Mouse (Mus musculus): Measurements from ENCODE around the gene Tmem121b.

Tmem121b gene

GRCm38 (mm10) chr6:120493374-120494181, at the start of gene Tmem121b:
TSS of gene Tmem121b (minus strand) at chr6:120493807.
- DNase-seq = peak; percentile 16

- DNase-seq = no peak
These were observed 48.5 kb upstream of the Tmem121b start for GRCm38 (mm10) chr6:120542061-120542460.

- no peak for DNase-seq
These were observed 47.8 kb upstream of the Tmem121b start for GRCm38 (mm10) chr6:120541386-120541785.

- no peak for DNase-seq
These were observed 46.2 kb upstream of the Tmem121b start for GRCm38 (mm10) chr6:120539781-120540231.

GRCm38 (mm10) chr6:120539132-120539759, 45.6 kb upstream of the Tmem121b start:
- DNase-seq = peak; percentile 82

- no peak for DNase-seq
These were observed 42.7 kb upstream of the Tmem121b start for GRCm38 (mm10) chr6:120536337-120536736.

GRCm38 (mm10) chr6:120532594-120532993, 39.0 kb upstream of the Tmem121b start:
- DNase-seq = no peak

GRCm38 (mm10) chr6:120531020-120531965, 37.7 kb upstream of the Tmem121b start, which contains the start of gene Hdhd5:
TSS of gene Hdhd5 (minus strand) at chr6:120531319.
- DNase-seq = peak; percentile 93

GRCm38 (mm10) chr6:120529123-120529522, 35.5 kb upstream of the Tmem121b start:
- no peak for DNase-seq

- DNase-seq = no peak
These were observed 31.2 kb upstream of the Tmem121b start for GRCm38 (mm10) chr6:120524796-120525195.

- DNase-seq = no peak
These were observed 26.0 kb upstream of the Tmem121b start for GRCm38 (mm10) chr6:120519647-120520046.

- no peak for DNase-seq
These were observed 23.7 kb upstream of the Tmem121b start for GRCm38 (mm10) chr6:120517311-120517710.

- DNase-seq = no peak
These were observed 23.3 kb upstream of the Tmem121b start for GRCm38 (mm10) chr6:120516879-120517278.

- DNase-seq = no peak
These were observed 22.8 kb upstream of the Tmem121b start for GRCm38 (mm10) chr6:120516422-120516821.

GRCm38 (mm10) chr6:120511212-120511611, 17.6 kb upstream of the Tmem121b start:
- no peak for DNase-seq

- DNase-seq = no peak
These were observed 16.8 kb upstream of the Tmem121b start for GRCm38 (mm10) chr6:120510425-120510824.

GRCm38 (mm10) chr6:120509975-120510374, 16.4 kb upstream of the Tmem121b start:
- DNase-seq = no peak

GRCm38 (mm10) chr6:120508645-120509044, 15.0 kb upstream of the Tmem121b start:
- DNase-seq = no peak

GRCm38 (mm10) chr6:120505531-120505930, 11.9 kb upstream of the Tmem121b start:
- DNase-seq = peak; percentile 21

- DNase-seq = no peak
These were observed 10.4 kb upstream of the Tmem121b start for GRCm38 (mm10) chr6:120504051-120504450.

GRCm38 (mm10) chr6:120496544-120496943, 2.9 kb upstream of the Tmem121b start:
- no peak for DNase-seq

GRCm38 (mm10) chr6:120492499-120493373, 871 bp downstream of the Tmem121b start:
- peak; percentile 36 for DNase-seq

All from kidney, adult 18-20 months (tissue).